16 mouse cellular contexts compared by ENCODE assay signal in the genomic region with DNA sequence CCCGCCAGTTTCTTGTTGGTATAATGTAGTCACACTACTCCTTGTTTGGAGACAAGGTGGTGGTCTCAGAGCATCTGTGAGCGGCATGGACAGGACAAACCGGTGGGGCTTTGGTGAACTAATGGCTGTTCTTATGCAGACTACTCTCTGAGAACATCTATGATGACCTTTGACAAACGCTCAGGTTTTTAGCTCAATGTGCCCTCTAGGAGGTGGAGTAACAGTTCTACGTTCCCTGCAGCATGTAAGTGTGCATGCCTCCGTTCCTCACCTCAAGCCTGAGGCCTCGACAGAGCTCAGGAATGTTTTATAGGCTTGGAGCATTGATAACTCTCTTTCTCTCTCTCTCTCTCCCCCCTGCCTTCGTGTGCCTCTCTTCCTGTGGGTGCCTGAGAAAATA.
DNase-seq lines count a peak whose midpoint lies in the region; ATAC-seq and TF ChIP-seq lines count a peak whose summit lies in the region.
"Had no signal": no experiment of that assay in that cellular context is flagged by ENCODE, and none has a peak within 500 bp of the region (broad histone marks: within the 10 kb centered on the region; RNA-seq: fewer than 3 reads in every experiment).

No protein-coding gene starts in this region.

- peaks cover 74% of the 10 kb centered on the region for H3K36me3 ChIP-seq in heart, postnatal 0 days (replicated peaks; ENCODE audit: control insufficient read depth, insufficient read depth, low read length)
- H3K36me3 ChIP-seq in midbrain, embryonic 11.5 days (ENCODE audit: control insufficient read depth, insufficient read depth, low read length), result no peaks in the 10 kb centered on the region
- H3K36me3 ChIP-seq in midbrain, embryonic 16.5 days (ENCODE audit: control insufficient read depth, insufficient read depth, low read length), result no peaks in the 10 kb centered on the region
- H3K36me3 ChIP-seq in small intestine, adult 2 months (ENCODE audit: control insufficient read depth, insufficient read depth, low read length), result peaks cover 54% of the 10 kb centered on the region
- H3K36me3 ChIP-seq: neural tube, embryonic 15.5 days had no signal

- ATAC-seq in heart, postnatal 0 days (ENCODE audit: insufficient read depth, low read depth), result no peak
- ATAC-seq in midbrain, embryonic 11.5 days (ENCODE audit: low FRiP score), result no peak
- ATAC-seq in midbrain, embryonic 16.5 days, result no peak

- TF ChIP-seq EP300 in heart, postnatal 0 days (IDR thresholded peaks at IDR 0.05; ENCODE audit: low read depth), result no peak

- no peak overlapping the region for H3K9ac ChIP-seq in heart, postnatal 0 days (replicated peaks; ENCODE audit: low read depth, low read length)
- H3K9ac ChIP-seq in midbrain, embryonic 11.5 days (ENCODE audit: low read length), result no peak overlapping the region
- H3K9ac ChIP-seq in midbrain, embryonic 16.5 days (ENCODE audit: low read depth, low read length), result no peak overlapping the region
- H3K9ac ChIP-seq: forebrain, embryonic 12.5 days; neural tube, embryonic 15.5 days had no signal

- WGBS in heart, postnatal 0 days, result 57% methylated on average over 8 of the region's 8 CpGs
- 86% methylated on average over 8 of the region's 8 CpGs for WGBS in midbrain, embryonic 11.5 days
- WGBS in midbrain, embryonic 16.5 days, result 88% methylated on average over 8 of the region's 8 CpGs
- WGBS in small intestine, adult 2 months, result 40% methylated on average over 8 of the region's 8 CpGs

- no peak overlapping the region for H3K4me2 ChIP-seq in heart, postnatal 0 days (ENCODE audit: low read depth, low read length)
- no peak overlapping the region for H3K4me2 ChIP-seq in midbrain, embryonic 11.5 days
- no peak overlapping the region for H3K4me2 ChIP-seq in midbrain, embryonic 16.5 days (ENCODE audit: low read length)
- H3K4me2 ChIP-seq: forebrain, embryonic 12.5 days; neural tube, embryonic 15.5 days had no signal

- peak overlapping the region; percentile 65; the same call in 1 of the 2 replicates for H3K27ac ChIP-seq in heart, postnatal 0 days (ENCODE audit: low read depth)
- H3K27ac ChIP-seq in midbrain, embryonic 11.5 days (ENCODE audit: low read depth, low read length), result no peak overlapping the region
- H3K27ac ChIP-seq in midbrain, embryonic 16.5 days (ENCODE audit: low read length), result no peak overlapping the region
- H3K27ac ChIP-seq in small intestine, adult 2 months (ENCODE audit: insufficient read depth, low read depth, low read length), result peak overlapping the region; percentile 67; the same call in 1 of the 2 replicates
- H3K27ac ChIP-seq: forebrain, embryonic 12.5 days; neural tube, embryonic 15.5 days had no signal

- intact Hi-C loops in heart, postnatal 25 days (cut with DNase I), result loop anchor here (5.0 kb wide), 1 partner anchor 62 kb away; no protein-coding TSS in a partner anchor

- no peaks in the 10 kb centered on the region for H3K9me3 ChIP-seq in heart, postnatal 0 days (replicated peaks; ENCODE audit: control insufficient read depth, low read length)
- no peaks in the 10 kb centered on the region for H3K9me3 ChIP-seq in midbrain, embryonic 11.5 days (ENCODE audit: control insufficient read depth, low read length)
- no peaks in the 10 kb centered on the region for H3K9me3 ChIP-seq in midbrain, embryonic 16.5 days (replicated peaks; ENCODE audit: control insufficient read depth, low read length, poor library complexity, severe bottlenecking)
- H3K9me3 ChIP-seq: forebrain, embryonic 12.5 days; neural tube, embryonic 15.5 days had no signal

- no peaks in the 10 kb centered on the region for H3K27me3 ChIP-seq in heart, postnatal 0 days (ENCODE audit: control insufficient read depth, insufficient read depth, low read length)
- H3K27me3 ChIP-seq in midbrain, embryonic 11.5 days (ENCODE audit: control insufficient read depth, insufficient read depth, low read length), result no peaks in the 10 kb centered on the region
- H3K27me3 ChIP-seq in midbrain, embryonic 16.5 days (ENCODE audit: control insufficient read depth, insufficient read depth, low read depth, low read length), result no peaks in the 10 kb centered on the region
- no peaks in the 10 kb centered on the region for H3K27me3 ChIP-seq in small intestine, adult 2 months (ENCODE audit: control insufficient read depth, insufficient read depth, low read length)
- H3K27me3 ChIP-seq: forebrain, embryonic 12.5 days; neural tube, embryonic 15.5 days had no signal

- no peak overlapping the region for H3K4me3 ChIP-seq in heart, postnatal 0 days (ENCODE audit: low read depth, low read length)
- H3K4me3 ChIP-seq in midbrain, embryonic 11.5 days (ENCODE audit: low read depth, low read length), result no peak overlapping the region
- no peak overlapping the region for H3K4me3 ChIP-seq in midbrain, embryonic 16.5 days (ENCODE audit: low read depth, low read length)
- no peak overlapping the region for H3K4me3 ChIP-seq in small intestine, adult 2 months (ENCODE audit: low read depth, low read length)
- H3K4me3 ChIP-seq: forebrain, embryonic 12.5 days; neural tube, embryonic 15.5 days had no signal

- TF ChIP-seq CTCF in heart, postnatal 0 days (IDR thresholded peaks at IDR 0.05; ENCODE audit: low read depth), result no peak
- no peak for TF ChIP-seq CTCF in small intestine, adult 2 months (IDR thresholded peaks at IDR 0.05; ENCODE audit: extremely low read depth, insufficient read length, insufficient replicate concordance, low read depth, low read length)

- no peak for DNase-seq in heart, postnatal 0 days (ENCODE audit: low spot score)
- no peak for DNase-seq in heart, postnatal 25 days (ENCODE audit: low spot score)
- peak; percentile 57 for DNase-seq in midbrain, embryonic 11.5 days (ENCODE audit: low spot score, missing footprints)
- no peak for DNase-seq in urinary bladder, postnatal 14 days (ENCODE audit: low spot score)
- DNase-seq in adrenal gland, postnatal 10 days, result no peak
- DNase-seq: cerebellum, adult 9-11 months; kidney, adult 9 months; kidney, postnatal 4 days; layer of hippocampus, adult 9-11 months; lung, postnatal 14 days; midbrain, embryonic 14.5 days; spleen, adult 18-20 months had no signal

- peaks cover 24% of the 10 kb centered on the region for H3K4me1 ChIP-seq in heart, postnatal 0 days (ENCODE audit: control insufficient read depth, insufficient read depth)
- no peaks in the 10 kb centered on the region for H3K4me1 ChIP-seq in midbrain, embryonic 11.5 days (ENCODE audit: control insufficient read depth, insufficient read depth, low read length)
- H3K4me1 ChIP-seq in midbrain, embryonic 16.5 days (ENCODE audit: control insufficient read depth, insufficient read depth, low read length), result no peaks in the 10 kb centered on the region
- H3K4me1 ChIP-seq in small intestine, adult 2 months (ENCODE audit: control insufficient read depth, insufficient read depth, insufficient read length, low read length), result peaks cover 23% of the 10 kb centered on the region
- H3K4me1 ChIP-seq: forebrain, embryonic 12.5 days; neural tube, embryonic 15.5 days had no signal

- TF ChIP-seq POLR2A in small intestine, adult 2 months (IDR thresholded peaks at IDR 0.05; ENCODE audit: low read depth, low read length), result no peak

Comparison
In these comparisons a context has a peak if more than half of its experiments do, and no peak if none do; other contexts are left out.
1. H3K27ac ChIP-seq: peak in heart, postnatal 0 days (single experiment) and small intestine, adult 2 months (single experiment); none in midbrain, embryonic 11.5 days (single experiment) and midbrain, embryonic 16.5 days (single experiment).